Mouse (Mus musculus): ENCODE measurements around the gene Olfr733. TPM values are rescaled to one million over a fixed set of nuclear protein-coding genes. Genes with fewer than 3 reads are reported as not detected.

Olfr733 gene
- total RNA-seq (2021), result not detected
- long read RNA-seq, experiment 1, result 0 reads
- long read RNA-seq, experiment 2, result 0 reads

GRCm38 (mm10) chr14:50301422-50301821 is at the start of gene Olfr733:
Gene Olfr733, minus strand, starts transcription at chr14:50301522.
- no peak for DNase-seq

GRCm38 (mm10) chr14:50348796-50349195 is 47.5 kb upstream of the Olfr733 start, which contains the start of gene Olfr735:
Gene Olfr735, minus strand, starts transcription at chr14:50348872.
- DNase-seq, result no peak

More at GRCm38 (mm10) chr14:50301422-50301821, at the start of gene Olfr733:
- intact Hi-C loops (cut with DNase I), result no loop called here

GRCm38 (mm10) chr14:50326661-50327060 is 25.3 kb upstream of the Olfr733 start, which contains the start of gene Olfr734:
Gene Olfr734, minus strand, starts transcription at chr14:50326761.
- intact Hi-C loops (cut with DNase I), result no loop called here
- DNase-seq, result no peak

More at GRCm38 (mm10) chr14:50348796-50349195, 47.5 kb upstream of the Olfr733 start, which contains the start of gene Olfr735:
- intact Hi-C loops (cut with DNase I), result no loop called here

GRCm38 (mm10) chr14:50284106-50284505 is 17.2 kb downstream of the Olfr733 start, which contains the start of gene Olfr732:
Gene Olfr732, minus strand, starts transcription at chr14:50284206.
- intact Hi-C loops (cut with DNase I), result no loop called here
- no peak for DNase-seq

Other genes starting within 250 kb of the Olfr733 start
- gene Olfr726, start 210.6 kb downstream of the Olfr733 start, total RNA-seq (2021), result not detected
- gene Olfr727, start 178.3 kb downstream of the Olfr733 start, total RNA-seq (2021), result not detected
- gene Olfr728, start 158.8 kb downstream of the Olfr733 start, total RNA-seq (2021), result not detected
- not detected for gene Olfr729, start 148.6 kb downstream of the Olfr733 start, total RNA-seq (2021)
- not detected for gene Olfr730, start 113.3 kb downstream of the Olfr733 start, total RNA-seq (2021)
- gene Olfr731, start 59.7 kb downstream of the Olfr733 start, total RNA-seq (2021), result not detected
- gene Olfr732, start 17.3 kb downstream of the Olfr733 start, total RNA-seq (2021), result not detected
- gene Olfr734, start 25.2 kb upstream of the Olfr733 start, total RNA-seq (2021), result not detected
- not detected for gene Olfr735, start 47.4 kb upstream of the Olfr733 start, total RNA-seq (2021)
- not detected for gene Tlr11, start 56.4 kb upstream of the Olfr733 start, total RNA-seq (2021)
- gene Olfr736, start 79.6 kb upstream of the Olfr733 start, total RNA-seq (2021), result not detected
- gene Olfr738, start 106.0 kb upstream of the Olfr733 start, total RNA-seq (2021), result not detected
- not detected for gene Olfr739, start 117.1 kb upstream of the Olfr733 start, total RNA-seq (2021)
- not detected for gene Olfr740, start 144.0 kb upstream of the Olfr733 start, total RNA-seq (2021)
- not detected for gene Olfr741, start 171.2 kb upstream of the Olfr733 start, total RNA-seq (2021)
- not detected for gene Olfr742, start 202.1 kb upstream of the Olfr733 start, total RNA-seq (2021)
- not detected for gene Olfr743, start 220.3 kb upstream of the Olfr733 start, total RNA-seq (2021)